Comparison of ENCODE assay signal across 20 mouse cellular contexts in the genomic region with DNA sequence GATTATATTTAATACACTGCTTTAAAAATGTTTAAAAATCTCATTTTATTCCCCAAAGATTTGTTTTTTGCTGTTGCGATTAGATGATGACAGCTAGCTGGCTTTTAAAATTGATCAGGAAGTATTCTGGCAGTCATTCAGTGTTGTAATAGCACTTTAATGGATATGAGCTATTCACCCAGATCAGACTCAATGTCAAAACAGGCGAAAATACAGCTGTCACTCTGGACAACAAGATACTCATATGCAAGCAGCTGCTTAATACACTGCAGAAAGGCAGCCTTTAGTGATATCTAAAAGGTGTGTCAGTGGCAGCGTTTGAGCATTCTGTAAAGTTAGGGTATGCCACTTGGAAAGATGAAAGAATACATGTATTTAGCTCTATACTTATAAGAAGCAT.
DNase-seq lines count a peak whose midpoint lies in the region; ATAC-seq lines count a peak whose summit lies in the region.
"Had no signal": no experiment of that assay in that cellular context is flagged by ENCODE, and none has a peak within 500 bp of the region (broad histone marks: within the 10 kb centered on the region; RNA-seq: fewer than 3 reads in every experiment).

No protein-coding gene starts in this region.

- no peaks in the 10 kb centered on the region for H3K36me3 ChIP-seq in embryonic facial prominence, embryonic 14.5 days (ENCODE audit: control insufficient read depth, insufficient read depth, low read length)
- no peaks in the 10 kb centered on the region for H3K36me3 ChIP-seq in embryonic facial prominence, embryonic 10.5 days (replicated peaks)
- H3K36me3 ChIP-seq in hindbrain, embryonic 13.5 days = no peaks in the 10 kb centered on the region
- H3K36me3 ChIP-seq in hindbrain, embryonic 14.5 days (replicated peaks; ENCODE audit: control insufficient read depth, insufficient read depth) = no peaks in the 10 kb centered on the region
- no peaks in the 10 kb centered on the region for H3K36me3 ChIP-seq in neural tube, embryonic 13.5 days
- H3K36me3 ChIP-seq: G1E; heart, embryonic 13.5 days had no signal

- H3K4me2 ChIP-seq in embryonic facial prominence, embryonic 14.5 days (ENCODE audit: low read depth, low read length) = no peak overlapping the region
- H3K4me2 ChIP-seq in hindbrain, embryonic 13.5 days = 0 out of 2 replicates have a peak overlapping the region, but pooled peaks have one; percentile 19
- H3K4me2 ChIP-seq in hindbrain, embryonic 14.5 days (replicated peaks) = no peak overlapping the region
- peak overlapping the region; percentile 21; the same call in 1 of the 2 replicates for H3K4me2 ChIP-seq in neural tube, embryonic 13.5 days
- H3K4me2 ChIP-seq: heart, embryonic 13.5 days had no signal

- H3K27ac ChIP-seq in embryonic facial prominence, embryonic 14.5 days (replicated peaks; ENCODE audit: low read depth, low read length) = no peak overlapping the region
- H3K27ac ChIP-seq in embryonic facial prominence, embryonic 10.5 days (replicated peaks) = no peak overlapping the region
- no peak overlapping the region for H3K27ac ChIP-seq in hindbrain, embryonic 13.5 days
- no peak overlapping the region for H3K27ac ChIP-seq in hindbrain, embryonic 14.5 days
- H3K27ac ChIP-seq in neural tube, embryonic 13.5 days (replicated peaks) = 0 out of 2 replicates have a peak overlapping the region, but pooled peaks have one; percentile 33
- H3K27ac ChIP-seq: heart, embryonic 13.5 days had no signal

- no peak overlapping the region for H3K9ac ChIP-seq in embryonic facial prominence, embryonic 14.5 days (ENCODE audit: low read depth, low read length)
- H3K9ac ChIP-seq in hindbrain, embryonic 13.5 days = no peak overlapping the region
- H3K9ac ChIP-seq in hindbrain, embryonic 14.5 days = no peak overlapping the region
- no peak overlapping the region for H3K9ac ChIP-seq in neural tube, embryonic 13.5 days
- H3K9ac ChIP-seq: heart, embryonic 13.5 days had no signal

- H3K4me3 ChIP-seq in embryonic facial prominence, embryonic 14.5 days (ENCODE audit: low read depth, low read length) = no peak overlapping the region
- H3K4me3 ChIP-seq in embryonic facial prominence, embryonic 10.5 days = no peak overlapping the region
- H3K4me3 ChIP-seq in hindbrain, embryonic 13.5 days = no peak overlapping the region
- H3K4me3 ChIP-seq in hindbrain, embryonic 14.5 days (replicated peaks; ENCODE audit: low read length) = no peak overlapping the region
- H3K4me3 ChIP-seq in neural tube, embryonic 13.5 days = no peak overlapping the region
- H3K4me3 ChIP-seq: heart, embryonic 13.5 days had no signal

- H3K27me3 ChIP-seq in embryonic facial prominence, embryonic 14.5 days (replicated peaks; ENCODE audit: control insufficient read depth, insufficient read depth, low read length) = no peaks in the 10 kb centered on the region
- peaks cover 17% of the 10 kb centered on the region for H3K27me3 ChIP-seq in embryonic facial prominence, embryonic 10.5 days (replicated peaks; ENCODE audit: low read depth, poor library complexity, severe bottlenecking)
- no peaks in the 10 kb centered on the region for H3K27me3 ChIP-seq in hindbrain, embryonic 13.5 days
- H3K27me3 ChIP-seq in hindbrain, embryonic 14.5 days (ENCODE audit: control insufficient read depth, insufficient read depth, low read length) = no peaks in the 10 kb centered on the region
- peaks cover 3% of the 10 kb centered on the region; the same call in 1 of the 2 replicates for H3K27me3 ChIP-seq in neural tube, embryonic 13.5 days
- H3K27me3 ChIP-seq: heart, embryonic 13.5 days had no signal

- DNase-seq in embryonic facial prominence, embryonic 14.5 days (ENCODE audit: low spot score) = peak; percentile 37
- DNase-seq in embryonic facial prominence, embryonic 10.5 days (ENCODE audit: low spot score) = no peak
- DNase-seq in hindbrain, embryonic 14.5 days (ENCODE audit: low spot score) = no peak
- DNase-seq in neural tube, embryonic 10.5 days (ENCODE audit: extremely low spot score, low spot score) = no peak
- DNase-seq in ovary, postnatal 14 days (ENCODE audit: low spot score) = no peak
- DNase-seq: adrenal gland, postnatal 10 days; B cell, adult 2 months; cerebellum, adult 18-20 months; cerebellum, adult 9-11 months; cerebellum, postnatal 36 days; gastrocnemius, postnatal 36 days; heart, adult 11 months; heart, postnatal 36 days; kidney, adult 2 months had no signal

- no peak for ATAC-seq in embryonic facial prominence, embryonic 14.5 days (ENCODE audit: low read depth)
- no peak for ATAC-seq in hindbrain, embryonic 13.5 days (ENCODE audit: low FRiP score)
- no peak for ATAC-seq in hindbrain, embryonic 14.5 days (ENCODE audit: low FRiP score)
- no peak for ATAC-seq in neural tube, embryonic 13.5 days (ENCODE audit: low read depth)
- ATAC-seq: CD4-positive, CD25-positive, alpha-beta regulatory T cell, adult 4 months; intestine, embryonic 16.5 days had no signal

- H3K9me3 ChIP-seq in embryonic facial prominence, embryonic 14.5 days (ENCODE audit: control insufficient read depth, low read length) = no peaks in the 10 kb centered on the region
- no peaks in the 10 kb centered on the region for H3K9me3 ChIP-seq in embryonic facial prominence, embryonic 10.5 days
- no peaks in the 10 kb centered on the region for H3K9me3 ChIP-seq in hindbrain, embryonic 13.5 days
- H3K9me3 ChIP-seq in hindbrain, embryonic 14.5 days (ENCODE audit: control insufficient read depth, low read length) = no peaks in the 10 kb centered on the region
- no peaks in the 10 kb centered on the region for H3K9me3 ChIP-seq in neural tube, embryonic 13.5 days
- H3K9me3 ChIP-seq: heart, embryonic 13.5 days had no signal

- peaks cover 16% of the 10 kb centered on the region; the same call in 1 of the 2 replicates for H3K4me1 ChIP-seq in embryonic facial prominence, embryonic 14.5 days (ENCODE audit: control insufficient read depth, insufficient read depth, low read length)
- peaks cover 22% of the 10 kb centered on the region for H3K4me1 ChIP-seq in embryonic facial prominence, embryonic 10.5 days
- H3K4me1 ChIP-seq in hindbrain, embryonic 13.5 days (replicated peaks) = peaks cover 35% of the 10 kb centered on the region
- H3K4me1 ChIP-seq in hindbrain, embryonic 14.5 days (replicated peaks; ENCODE audit: control insufficient read depth, insufficient read depth, low read length) = peaks cover 19% of the 10 kb centered on the region
- H3K4me1 ChIP-seq in neural tube, embryonic 13.5 days (replicated peaks) = peaks cover 49% of the 10 kb centered on the region

- 58% methylated on average over 3 of the region's 3 CpGs for WGBS in embryonic facial prominence, embryonic 14.5 days
- WGBS in embryonic facial prominence, embryonic 10.5 days = 78% methylated on average over 3 of the region's 3 CpGs
- 43% methylated on average over 3 of the region's 3 CpGs for WGBS in hindbrain, embryonic 13.5 days
- 44% methylated on average over 3 of the region's 3 CpGs for WGBS in hindbrain, embryonic 14.5 days
- WGBS in neural tube, embryonic 13.5 days = 42% methylated on average over 3 of the region's 3 CpGs

Comparison
In these comparisons a context has a peak if more than half of its experiments do, and no peak if none do; other contexts are left out.
1. H3K4me2 ChIP-seq: peak in hindbrain, embryonic 13.5 days (single experiment) and neural tube, embryonic 13.5 days (single experiment); none in embryonic facial prominence, embryonic 14.5 days (single experiment) and hindbrain, embryonic 14.5 days (single experiment).